Mouse (Mus musculus): ENCODE results near the gene Alpl. TPM values are rescaled to one million over a fixed set of nuclear protein-coding genes. Genes with fewer than 3 reads are reported as not detected.

Alpl gene
- polyA plus RNA-seq, 1 experiment, result 0.07 TPM

GRCm38 (mm10) chr4:137692107-137692902 is 103.9 kb downstream of the Alpl start:
- peaks cover 45% of the 10 kb centered on the region for H3K27me3 ChIP-seq (ENCODE audit: control insufficient read depth, insufficient read depth, insufficient read length)
- no peak overlapping the region for H3K4me3 ChIP-seq
- no peaks in the 10 kb centered on the region for H3K79me2 ChIP-seq (ENCODE audit: control insufficient read depth, insufficient read depth)
- no peak overlapping the region for H3K4me2 ChIP-seq (ENCODE audit: low read depth)
- H3ac ChIP-seq (ENCODE audit: control insufficient read depth, insufficient read length), result no peak overlapping the region
- TF ChIP-seq POLR2AphosphoS2 (IDR thresholded peaks at IDR 0.05; ENCODE audit: insufficient read length, low read depth) (no peak), MAX (IDR thresholded peaks at IDR 0.05; ENCODE audit: low read depth) (no peak)
- no peaks in the 10 kb centered on the region for H3K36me3 ChIP-seq (ENCODE audit: control insufficient read depth, insufficient read depth)

Other genes starting within 250 kb of the Alpl start
- gene Ldlrad2, start 221.8 kb downstream of the Alpl start, polyA plus RNA-seq (2012; fragmentation: generic; extraction: Trizol), result not detected
- gene Usp48, start 202.6 kb downstream of the Alpl start, polyA plus RNA-seq (2012; fragmentation: generic; extraction: Trizol), result 14.2 TPM
- 1.3 TPM for gene Rap1gap, start 131.7 kb downstream of the Alpl start, polyA plus RNA-seq (2012; fragmentation: generic; extraction: Trizol)
- 69.9 TPM for gene Ece1, start 65.9 kb upstream of the Alpl start, polyA plus RNA-seq (2012; fragmentation: generic; extraction: Trizol)
- gene Eif4g3, start 196.6 kb upstream of the Alpl start, polyA plus RNA-seq (2012; fragmentation: generic; extraction: Trizol), result 32.9 TPM

Data from myocyte (in vitro differentiated cells).